ENCODE assay signal across 9 mouse cellular contexts in genomic region chr4:58374141-58374870, GRCm38 (mm10).
DNase-seq lines count a peak whose midpoint lies in the region; ATAC-seq lines count a peak whose summit lies in the region.
"Had no signal": no experiment of that assay in that cellular context is flagged by ENCODE, and none has a peak within 500 bp of the region (broad histone marks: within the 10 kb centered on the region; RNA-seq: fewer than 3 reads in every experiment).

No protein-coding gene starts in this region.

- no peak for ATAC-seq in midbrain, embryonic 11.5 days (ENCODE audit: low FRiP score)

- H3K36me3 ChIP-seq in midbrain, embryonic 11.5 days (ENCODE audit: control insufficient read depth, insufficient read depth, low read length): no peaks in the 10 kb centered on the region

- H3K9ac ChIP-seq in midbrain, embryonic 11.5 days (ENCODE audit: low read length): no peak overlapping the region

- H3K9me3 ChIP-seq in midbrain, embryonic 11.5 days (ENCODE audit: control insufficient read depth, low read length): no peaks in the 10 kb centered on the region

- H3K4me3 ChIP-seq in midbrain, embryonic 11.5 days (ENCODE audit: low read depth, low read length): no peak overlapping the region

- intact Hi-C loops in heart, postnatal 25 days (cut with DNase I): no loop called here

- WGBS in midbrain, embryonic 11.5 days: 90% methylated on average over 7 of the region's 7 CpGs

- peak; percentile 73 to 86 for DNase-seq in adrenal gland, adult (ENCODE audit: inconsistent age in 2 of 2, low spot score in 1 of 2)
- DNase-seq in adrenal gland, postnatal 4 days (ENCODE audit: low spot score in 2 of 2): no peak
- peak; percentile 65 for DNase-seq in 3134 (ENCODE audit: extremely low read depth, insufficient read length, low spot score)
- DNase-seq in cerebellum, adult 9-10 months: peak; percentile 76
- peak; percentile 15 for DNase-seq in heart, postnatal 25 days (ENCODE audit: low spot score)
- no peak for DNase-seq in midbrain, embryonic 11.5 days (ENCODE audit: low spot score, missing footprints)
- DNase-seq in kidney, adult 18-20 months: no peak
- no peak for DNase-seq in spleen, postnatal 10 days (ENCODE audit: low spot score in 2 of 2)
- DNase-seq: thymus, postnatal 36 days had no signal

- no peaks in the 10 kb centered on the region for H3K27me3 ChIP-seq in midbrain, embryonic 11.5 days (ENCODE audit: control insufficient read depth, insufficient read depth, low read length)

- no peak overlapping the region for H3K4me2 ChIP-seq in midbrain, embryonic 11.5 days

- no peaks in the 10 kb centered on the region for H3K4me1 ChIP-seq in midbrain, embryonic 11.5 days (ENCODE audit: control insufficient read depth, insufficient read depth, low read length)

- H3K27ac ChIP-seq in midbrain, embryonic 11.5 days (ENCODE audit: low read depth, low read length): no peak overlapping the region

Comparison
In these comparisons a context has a peak if more than half of its experiments do, and no peak if none do; other contexts are left out.
1. DNase-seq: peak in adrenal gland, adult (2 of 2), 3134 (single experiment), cerebellum, adult 9-10 months (single experiment) and heart, postnatal 25 days (single experiment); none in adrenal gland, postnatal 4 days (0 of 2), midbrain, embryonic 11.5 days (single experiment), kidney, adult 18-20 months (single experiment) and spleen, postnatal 10 days (0 of 2).